Mouse (Mus musculus): Measurements from ENCODE around the gene Dock9. TPM values are rescaled to one million over a fixed set of nuclear protein-coding genes. Genes with fewer than 3 reads are reported as not detected.
"Not testable (repeated sequence)": the region's sequence is repeated elsewhere in the genome, so short reads cannot be mapped to it uniquely, and the experiment has no call there.

Gene Dock9
- polyA plus RNA-seq, 1 experiment from 2014 or later: 4.4 TPM

GRCm38 (mm10) chr14:121697143-121697680, 100.4 kb downstream of the Dock9 start:
- WGBS: 44% methylated on average over 9 of the region's 9 CpGs
- H3K9ac ChIP-seq: no peak overlapping the region
- no peaks in the 10 kb centered on the region for H3K9me3 ChIP-seq (replicated peaks)
- H3K4me2 ChIP-seq: peak overlapping the region; percentile 69
- peak overlapping the region; percentile 48 for H3K4me3 ChIP-seq
- no peaks in the 10 kb centered on the region for H3K36me3 ChIP-seq
- ATAC-seq (replicated peaks; ENCODE audit: insufficient number of reproducible peaks, insufficient read depth, low FRiP score, low read depth): no peak
- H3K27ac ChIP-seq: peak overlapping the region; percentile 80
- peaks cover 12% of the 10 kb centered on the region for H3K4me1 ChIP-seq (replicated peaks)
- H3K27me3 ChIP-seq: no peaks in the 10 kb centered on the region

- no peaks in the 10 kb centered on the region for H3K9me3 ChIP-seq (replicated peaks)
- H3K27ac ChIP-seq: no peak overlapping the region
- peaks cover 12% of the 10 kb centered on the region for H3K4me1 ChIP-seq (replicated peaks)
- peak overlapping the region; percentile 48 for H3K4me3 ChIP-seq
- no peak for ATAC-seq (replicated peaks; ENCODE audit: insufficient number of reproducible peaks, insufficient read depth, low FRiP score, low read depth)
- H3K27me3 ChIP-seq: no peaks in the 10 kb centered on the region
- H3K36me3 ChIP-seq: no peaks in the 10 kb centered on the region
- WGBS: 64% methylated on average over 8 of the region's 8 CpGs
- peak overlapping the region; percentile 69 for H3K4me2 ChIP-seq
- no peak overlapping the region for H3K9ac ChIP-seq
Observed at GRCm38 (mm10) chr14:121696429-121697118, 101.1 kb downstream of the Dock9 start.

GRCm38 (mm10) chr14:121694706-121695105, 102.9 kb downstream of the Dock9 start:
- Histone ChIP-seq H3K9ac (no peak overlapping the region), H3K36me3 (no peaks in the 10 kb centered on the region), H3K27ac (no peak overlapping the region), H3K9me3 (replicated peaks) (no peaks in the 10 kb centered on the region), H3K27me3 (no peaks in the 10 kb centered on the region), H3K4me3 (no peak overlapping the region), H3K4me1 (replicated peaks) (peaks cover 12% of the 10 kb centered on the region), H3K4me2 (no peak overlapping the region)
- no peak for ATAC-seq (replicated peaks; ENCODE audit: insufficient number of reproducible peaks, insufficient read depth, low FRiP score, low read depth)
- 85% methylated on average over 3 of the region's 3 CpGs for WGBS

- no peak overlapping the region for H3K27ac ChIP-seq
- H3K9ac ChIP-seq: no peak overlapping the region
- no peaks in the 10 kb centered on the region for H3K9me3 ChIP-seq (replicated peaks)
- H3K4me3 ChIP-seq: no peak overlapping the region
- H3K36me3 ChIP-seq: no peaks in the 10 kb centered on the region
- no peaks in the 10 kb centered on the region for H3K27me3 ChIP-seq
- ATAC-seq (replicated peaks; ENCODE audit: insufficient number of reproducible peaks, insufficient read depth, low FRiP score, low read depth): no peak
- H3K4me1 ChIP-seq (replicated peaks): peaks cover 12% of the 10 kb centered on the region
- no peak overlapping the region for H3K4me2 ChIP-seq
- WGBS: 88% methylated on average over 11 of the region's 11 CpGs
Observed at GRCm38 (mm10) chr14:121693991-121694594, 103.5 kb downstream of the Dock9 start.

GRCm38 (mm10) chr14:121689649-121690048, 108.0 kb downstream of the Dock9 start:
- ATAC-seq (replicated peaks; ENCODE audit: insufficient number of reproducible peaks, insufficient read depth, low FRiP score, low read depth); H3K4me2 ChIP-seq; H3K4me3 ChIP-seq; H3K4me1 ChIP-seq (replicated peaks); H3K27me3 ChIP-seq; H3K9ac ChIP-seq; H3K9me3 ChIP-seq (replicated peaks); H3K36me3 ChIP-seq; H3K27ac ChIP-seq: not testable (repeated sequence)
- WGBS: 58% methylated on average over 5 of the region's 5 CpGs

GRCm38 (mm10) chr14:121688175-121688574, 109.5 kb downstream of the Dock9 start:
- ATAC-seq (replicated peaks; ENCODE audit: insufficient number of reproducible peaks, insufficient read depth, low FRiP score, low read depth): no peak

GRCm38 (mm10) chr14:121687274-121687673, 110.4 kb downstream of the Dock9 start:
- Histone ChIP-seq H3K27ac (no peak overlapping the region), H3K9ac (no peak overlapping the region), H3K36me3 (no peaks in the 10 kb centered on the region), H3K4me3 (no peak overlapping the region), H3K27me3 (no peaks in the 10 kb centered on the region), H3K9me3 (replicated peaks) (no peaks in the 10 kb centered on the region), H3K4me2 (no peak overlapping the region), H3K4me1 (replicated peaks) (no peaks in the 10 kb centered on the region)
- 76% methylated on average over 7 of the region's 7 CpGs for WGBS
- ATAC-seq (replicated peaks; ENCODE audit: insufficient number of reproducible peaks, insufficient read depth, low FRiP score, low read depth): no peak

More at GRCm38 (mm10) chr14:121688175-121688574, 109.5 kb downstream of the Dock9 start:
- no peak overlapping the region for H3K27ac ChIP-seq
- H3K4me2 ChIP-seq: no peak overlapping the region
- H3K36me3 ChIP-seq: no peaks in the 10 kb centered on the region
- no peak overlapping the region for H3K4me3 ChIP-seq
- H3K9ac ChIP-seq: no peak overlapping the region
- H3K27me3 ChIP-seq: no peaks in the 10 kb centered on the region
- WGBS: 71% methylated on average over 1 of the region's 1 CpGs
- H3K9me3 ChIP-seq (replicated peaks): no peaks in the 10 kb centered on the region
- H3K4me1 ChIP-seq (replicated peaks): no peaks in the 10 kb centered on the region

GRCm38 (mm10) chr14:121678913-121679312, 118.7 kb downstream of the Dock9 start:
- no peaks in the 10 kb centered on the region for H3K36me3 ChIP-seq
- no peaks in the 10 kb centered on the region for H3K27me3 ChIP-seq
- WGBS: 83% methylated on average over 5 of the region's 5 CpGs
- H3K9ac ChIP-seq: no peak overlapping the region
- peaks cover 16% of the 10 kb centered on the region for H3K4me1 ChIP-seq (replicated peaks)
- H3K27ac ChIP-seq: no peak overlapping the region
- H3K4me3 ChIP-seq: no peak overlapping the region
- H3K4me2 ChIP-seq: no peak overlapping the region
- ATAC-seq (replicated peaks; ENCODE audit: insufficient number of reproducible peaks, insufficient read depth, low FRiP score, low read depth): no peak
- H3K9me3 ChIP-seq (replicated peaks): no peaks in the 10 kb centered on the region

GRCm38 (mm10) chr14:121678445-121678844, 119.2 kb downstream of the Dock9 start:
- H3K9me3 ChIP-seq (replicated peaks): no peaks in the 10 kb centered on the region
- H3K4me2 ChIP-seq: no peak overlapping the region
- H3K27me3 ChIP-seq: no peaks in the 10 kb centered on the region
- no peak for ATAC-seq (replicated peaks; ENCODE audit: insufficient number of reproducible peaks, insufficient read depth, low FRiP score, low read depth)
- H3K9ac ChIP-seq: no peak overlapping the region
- WGBS: 51% methylated on average over 10 of the region's 10 CpGs
- H3K36me3 ChIP-seq: no peaks in the 10 kb centered on the region
- peaks cover 16% of the 10 kb centered on the region for H3K4me1 ChIP-seq (replicated peaks)
- H3K4me3 ChIP-seq: no peak overlapping the region
- peak overlapping the region; percentile 8; the same call in 1 of the 2 replicates for H3K27ac ChIP-seq

GRCm38 (mm10) chr14:121676596-121677330, 120.9 kb downstream of the Dock9 start:
- H3K4me1 ChIP-seq (replicated peaks): peaks cover 16% of the 10 kb centered on the region
- H3K36me3 ChIP-seq: no peaks in the 10 kb centered on the region
- H3K4me2 ChIP-seq: no peak overlapping the region
- no peak overlapping the region for H3K9ac ChIP-seq
- no peak overlapping the region for H3K27ac ChIP-seq
- H3K4me3 ChIP-seq: no peak overlapping the region
- 85% methylated on average over 11 of the region's 11 CpGs for WGBS
- no peak for ATAC-seq (replicated peaks; ENCODE audit: insufficient number of reproducible peaks, insufficient read depth, low FRiP score, low read depth)
- H3K27me3 ChIP-seq: no peaks in the 10 kb centered on the region
- no peaks in the 10 kb centered on the region for H3K9me3 ChIP-seq (replicated peaks)

- ATAC-seq (replicated peaks; ENCODE audit: insufficient number of reproducible peaks, insufficient read depth, low FRiP score, low read depth): no peak
- Histone ChIP-seq H3K4me2 (no peak overlapping the region), H3K4me3 (no peak overlapping the region), H3K36me3 (no peaks in the 10 kb centered on the region), H3K27me3 (no peaks in the 10 kb centered on the region), H3K4me1 (replicated peaks) (peaks cover 16% of the 10 kb centered on the region), H3K9me3 (replicated peaks) (no peaks in the 10 kb centered on the region), H3K9ac (no peak overlapping the region), H3K27ac (peak overlapping the region; percentile 54)
Observed at GRCm38 (mm10) chr14:121676121-121676591, 121.5 kb downstream of the Dock9 start.

All from heart, embryonic 15.5 days (tissue).